Mouse (Mus musculus): ENCODE data around the gene Pdlim4. TPM values are rescaled to one million over a fixed set of nuclear protein-coding genes. Genes with fewer than 3 reads are reported as not detected.

Gene Pdlim4
- 13.7 and 17.0 TPM in 2 replicates for polyA plus RNA-seq (2012; rRNA removed; ENCODE audit: low replicate concordance)

DNA sequence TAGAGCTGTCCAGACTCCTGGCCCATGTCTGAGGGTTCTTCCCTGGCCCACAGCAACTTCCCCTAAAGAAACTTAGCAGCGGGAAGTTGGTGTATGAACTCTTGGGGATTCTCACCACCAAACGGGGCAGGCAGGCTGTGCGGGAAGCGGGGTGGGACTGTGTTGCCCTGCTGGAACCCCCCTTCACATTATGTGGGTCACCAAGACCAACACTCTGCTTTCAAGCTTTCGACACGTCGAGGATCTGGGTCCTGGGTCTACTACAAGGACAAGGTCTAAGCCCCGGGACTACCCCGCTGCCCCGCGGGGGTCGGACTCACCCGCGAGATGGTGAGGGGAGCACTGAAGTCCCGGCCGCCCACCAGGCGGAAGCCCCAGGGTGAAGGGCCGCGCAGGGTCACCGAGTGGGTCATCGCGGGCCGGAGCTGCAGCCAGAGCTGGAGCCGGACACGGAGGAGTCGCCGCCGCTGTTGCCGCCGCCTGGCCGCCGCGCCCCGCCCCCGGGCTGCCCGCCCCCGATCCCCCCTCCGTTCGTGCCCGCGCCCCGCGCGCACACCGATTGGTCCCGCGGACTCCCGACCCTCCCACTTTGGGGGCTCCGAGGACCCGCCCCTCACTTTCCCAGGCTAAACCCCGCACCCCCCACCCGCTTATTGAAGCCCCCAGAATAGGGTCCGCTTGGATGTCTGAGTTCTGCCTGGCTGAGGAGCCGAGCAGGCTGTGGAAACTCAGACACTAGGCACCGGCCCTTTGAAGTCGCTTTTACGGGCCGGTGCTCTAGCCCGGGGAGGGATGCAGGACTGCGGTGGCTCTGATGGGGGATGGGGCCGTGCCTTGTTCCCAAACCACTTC is at the start of gene Pdlim4:
TSS of gene Pdlim4 (minus strand) at position 495 of the 852 bp plus-strand sequence.

GRCm38 (mm10) chr11:54100045-54100691 is 31.4 kb upstream of the Pdlim4 start, which contains the start of gene P4ha2:
Gene P4ha2, plus strand, starts transcription at chr11:54100095.

GRCm38 (mm10) chr11:54028044-54028951 is 40.5 kb downstream of the Pdlim4 start, which contains the start of gene Slc22a4:
Gene Slc22a4, minus strand, starts transcription at chr11:54028090.

Other genes starting within 250 kb of the Pdlim4 start
- gene Gm12216, start 209.8 kb downstream of the Pdlim4 start, polyA plus RNA-seq (2012; rRNA removed; ENCODE audit: low replicate concordance), result 6.2 and 8.9 TPM in 2 replicates
- 37.1 and 42.9 TPM in 2 replicates for gene Slc22a5, start 177.4 kb downstream of the Pdlim4 start, polyA plus RNA-seq (2012; rRNA removed; ENCODE audit: low replicate concordance)
- gene Slc22a21, start 88.7 kb downstream of the Pdlim4 start, polyA plus RNA-seq (2012; rRNA removed; ENCODE audit: low replicate concordance), result 5.0 and 6.6 TPM in 2 replicates
- gene Slc22a4, start 40.9 kb downstream of the Pdlim4 start, polyA plus RNA-seq (2012; rRNA removed; ENCODE audit: low replicate concordance), result 6.5 and 21.1 TPM in 2 replicates
- 1.6 and 2.6 TPM in 2 replicates for gene P4ha2, start 31.1 kb upstream of the Pdlim4 start, polyA plus RNA-seq (2012; rRNA removed; ENCODE audit: low replicate concordance)
- gene Csf2, start 180.7 kb upstream of the Pdlim4 start, polyA plus RNA-seq (2012; rRNA removed; ENCODE audit: low replicate concordance), result 0.33 and 0.37 TPM in 2 replicates
- not detected in 2 replicates for gene Il3, start 198.3 kb upstream of the Pdlim4 start, polyA plus RNA-seq (2012; rRNA removed; ENCODE audit: low replicate concordance)
- gene Acsl6, start 234.8 kb upstream of the Pdlim4 start, polyA plus RNA-seq (2012; rRNA removed; ENCODE audit: low replicate concordance), result 0.52 and 2.8 TPM in 2 replicates

All from duodenum, adult 2 months (tissue).